Mouse (Mus musculus) kidney, adult 8-10 months (tissue): ENCODE data around the gene Pde10a.
"Not testable (repeated sequence)": the region's sequence is repeated elsewhere in the genome, so short reads cannot be mapped to it uniquely, and the experiment has no call there.

Source experiments
- DNase-seq, 2 experiments: peaks; one replicate each; pipeline ENCODE4 v3.0.0; 2022

Pde10a gene

DNA sequence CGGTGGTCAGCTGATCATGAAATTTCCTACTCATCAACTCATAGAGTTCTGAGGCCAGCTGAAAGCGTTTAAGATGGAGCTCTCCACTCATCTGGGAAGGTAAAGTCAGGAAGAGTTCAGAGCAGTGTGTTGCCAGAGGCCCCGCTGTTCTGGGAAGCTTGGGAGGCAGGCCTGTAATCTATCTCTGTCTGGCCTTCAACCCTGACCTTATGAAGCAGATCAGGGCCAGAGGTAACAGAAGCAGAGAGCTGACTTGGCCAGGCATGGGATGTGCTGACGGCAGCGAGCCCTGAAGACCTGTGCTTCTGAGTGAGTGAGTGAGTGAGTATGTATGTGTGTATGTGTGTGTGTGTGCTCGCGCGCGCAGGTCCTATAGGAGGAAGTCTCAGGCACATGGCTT lies 132.5 kb downstream of the Pde10a start:
- DNase-seq, result peak in 1 of 2 experiments; percentile 12

DNA sequence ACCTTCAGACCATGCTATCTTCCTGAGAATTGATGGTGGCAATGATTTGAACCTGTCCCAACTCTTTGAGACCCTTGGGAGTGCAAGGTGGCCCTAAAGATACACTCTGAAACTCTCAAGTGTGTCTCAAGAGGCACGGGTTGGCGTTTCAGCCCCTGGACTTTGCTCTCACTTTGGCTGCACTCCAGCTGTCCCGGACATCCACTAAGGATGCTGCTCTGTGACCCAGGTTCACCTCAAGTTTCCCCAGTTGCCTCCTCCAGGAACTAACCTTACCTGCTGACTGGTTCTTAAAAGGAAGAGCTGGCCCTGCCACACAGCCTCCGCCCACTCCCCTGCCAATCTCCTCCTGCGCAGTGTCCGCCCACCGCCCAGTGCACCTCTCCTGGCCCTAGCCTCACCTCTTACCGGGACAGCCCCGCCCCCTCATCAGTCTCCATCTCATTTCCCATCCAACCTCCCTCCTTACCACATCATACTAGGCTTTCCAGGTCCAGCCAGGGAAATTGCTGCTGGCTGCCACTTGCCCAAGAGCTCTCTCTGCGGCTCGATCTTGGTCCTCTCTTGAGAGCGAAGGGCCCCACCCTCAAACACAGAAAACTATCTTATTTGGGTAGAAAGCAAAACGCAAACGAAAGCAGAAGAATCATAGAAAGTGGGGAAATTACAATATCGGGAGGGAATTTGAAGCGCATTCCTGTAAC lies 133.7 kb downstream of the Pde10a start:
- DNase-seq, result peak; percentile 75 to 80

DNA sequence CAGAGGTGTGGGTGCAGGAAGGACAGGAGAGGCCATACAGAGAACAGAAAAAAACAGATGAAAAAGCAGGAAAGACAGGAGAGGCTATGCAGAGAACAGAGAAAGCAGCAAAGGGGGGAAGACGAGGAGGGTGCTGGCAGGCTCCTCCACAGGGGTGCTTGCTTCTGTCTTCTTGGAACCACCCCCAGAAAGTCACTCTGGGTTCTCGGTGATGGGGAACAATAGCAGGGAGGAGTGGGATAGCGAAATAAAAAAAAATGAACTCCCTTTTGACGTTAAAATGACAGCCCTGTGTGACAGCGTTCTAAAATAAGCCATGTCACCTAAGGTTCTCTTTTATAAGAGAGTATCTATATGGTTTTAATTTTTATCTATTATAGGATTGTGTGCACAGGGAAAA lies 141.7 kb downstream of the Pde10a start:
- no peak for DNase-seq

DNA sequence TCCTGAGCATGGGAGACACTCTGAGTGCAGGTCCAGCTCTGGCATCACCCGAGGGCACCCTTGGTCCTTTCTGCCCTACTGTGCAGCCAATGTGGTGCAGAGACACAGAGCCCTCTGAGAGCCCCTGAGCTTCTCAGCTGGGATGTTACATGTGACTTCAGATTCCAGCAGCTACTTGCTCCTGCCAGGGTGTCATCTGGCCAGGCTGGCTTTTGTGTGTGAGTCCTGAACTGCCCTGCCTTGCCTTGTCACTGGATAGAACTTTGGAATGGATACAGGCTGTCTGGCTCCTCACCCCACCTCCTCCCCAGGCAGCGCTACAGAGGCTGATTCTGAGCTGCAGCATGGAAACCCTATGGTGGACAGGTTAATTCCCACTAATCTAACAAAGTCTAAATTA lies 149.5 kb downstream of the Pde10a start:
- no peak for DNase-seq

DNA sequence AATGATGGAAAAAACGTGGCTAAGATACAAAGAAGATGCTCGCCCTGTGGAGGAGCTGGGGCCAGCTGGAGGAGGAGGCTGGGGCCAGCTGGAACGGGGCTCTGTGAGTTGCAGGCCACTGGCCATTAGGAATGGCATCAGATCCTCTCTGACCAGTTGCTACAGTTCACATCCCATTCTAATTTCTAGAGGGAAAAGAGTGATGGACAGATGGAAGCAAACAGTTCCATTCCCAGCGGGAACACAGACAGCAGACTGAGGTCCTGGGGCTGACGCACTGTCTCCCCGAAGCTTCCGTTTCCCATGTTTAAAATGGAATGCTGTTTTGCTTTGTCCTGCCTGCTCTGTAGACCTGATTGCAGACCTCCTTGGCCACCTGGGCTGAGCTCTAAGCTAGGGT lies 161.2 kb downstream of the Pde10a start:
- DNase-seq, result no peak

DNA sequence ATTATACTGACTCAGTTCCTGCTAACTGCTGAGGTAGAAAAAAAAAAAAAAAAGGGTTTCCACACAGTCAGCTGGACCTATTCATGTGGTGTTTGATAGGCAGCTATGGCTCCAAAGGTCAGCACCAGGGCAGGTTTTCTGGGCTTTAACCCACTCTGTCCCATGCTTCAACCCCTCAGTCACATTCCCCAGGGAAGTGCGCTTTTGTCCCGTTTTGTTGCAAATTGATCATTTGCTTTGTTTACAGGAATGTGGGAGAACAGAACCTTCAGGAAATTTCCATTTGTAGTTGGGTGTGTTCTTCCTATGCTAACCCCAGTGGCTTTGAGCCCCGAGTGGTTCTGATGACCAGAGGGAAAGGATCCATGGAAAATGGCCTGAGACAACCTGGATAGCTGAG lies 162.9 kb downstream of the Pde10a start:
- DNase-seq, result no peak

DNA sequence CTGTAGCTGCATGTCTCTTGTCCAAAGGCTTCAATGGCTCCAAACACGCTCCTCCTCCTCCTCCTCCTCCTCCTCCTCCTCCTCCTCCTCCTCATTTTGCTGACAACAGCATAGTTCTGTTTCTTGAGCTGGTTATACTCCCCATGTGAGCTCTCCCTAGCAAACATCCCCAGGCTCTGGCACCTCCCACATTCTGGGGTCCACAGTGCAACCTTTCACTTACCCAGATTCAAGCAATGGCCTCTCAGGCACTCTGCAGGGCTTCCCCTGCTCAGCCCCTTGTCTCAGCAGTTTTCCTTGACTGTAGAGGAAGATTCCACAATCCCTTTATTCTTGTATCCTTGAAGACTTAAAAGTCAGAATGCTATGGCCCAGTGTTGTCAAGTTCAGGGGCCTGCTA lies 173.1 kb downstream of the Pde10a start:
- peak; percentile 41 to 60 for DNase-seq

DNA sequence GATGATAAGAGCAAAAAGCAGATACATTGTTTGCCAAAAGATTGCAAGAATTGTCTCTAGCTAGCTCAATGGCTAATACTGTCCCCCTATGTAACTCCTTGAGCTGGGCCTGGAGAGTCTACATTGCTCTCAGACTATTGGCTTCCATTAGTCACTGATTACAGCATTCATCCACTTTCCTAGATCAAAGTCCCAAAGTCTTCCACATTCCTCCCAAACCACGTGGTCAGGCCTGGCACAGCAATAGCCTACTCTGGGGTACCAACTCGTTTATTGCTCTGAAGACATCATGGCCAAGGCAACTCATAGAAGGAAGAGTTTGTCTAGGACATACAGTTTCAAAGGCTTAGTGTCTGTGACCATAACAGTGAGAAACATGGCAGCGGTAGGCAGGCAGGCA lies 173.6 kb downstream of the Pde10a start:
- DNase-seq, result peak; percentile 81 to 84

DNA sequence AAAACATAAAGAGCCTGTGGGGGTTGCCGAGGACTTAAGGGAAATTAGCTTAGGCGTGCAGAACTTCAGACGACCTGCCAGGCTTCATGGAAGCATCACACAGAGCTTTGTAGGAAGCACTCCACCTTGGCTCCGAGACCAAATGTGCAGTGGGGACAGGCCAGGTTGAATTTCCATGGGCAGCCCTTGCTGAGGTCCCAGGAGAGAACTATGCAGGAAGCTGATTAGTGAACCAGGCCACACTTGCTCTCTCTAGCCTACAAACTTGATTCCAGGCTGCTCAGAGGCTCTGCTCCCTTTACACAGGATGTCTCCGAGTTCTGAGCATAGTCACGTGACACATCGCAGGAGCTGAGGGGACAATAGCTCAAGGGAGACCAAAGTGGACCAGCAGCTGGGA lies 175.9 kb downstream of the Pde10a start:
- DNase-seq, result no peak

DNA sequence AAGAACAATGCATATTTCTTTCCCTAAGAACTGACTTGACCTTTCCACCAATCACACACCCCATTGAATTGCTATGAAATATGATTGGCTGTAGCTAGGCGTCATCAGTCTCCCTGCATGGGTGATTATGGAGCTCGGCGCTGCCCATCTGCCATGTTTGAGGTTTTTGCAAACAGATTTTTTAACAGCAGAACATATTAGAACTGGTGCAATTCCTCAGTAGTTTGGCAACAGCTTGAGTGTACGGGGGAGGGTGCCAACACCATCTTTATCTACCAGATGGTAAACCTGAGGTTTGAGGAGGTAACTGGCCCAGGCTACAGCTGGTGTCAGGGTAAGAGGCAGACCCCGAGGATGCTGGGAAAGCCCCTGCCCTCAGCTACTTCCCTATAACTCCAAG lies 177.3 kb downstream of the Pde10a start:
- DNase-seq, result no peak

DNA sequence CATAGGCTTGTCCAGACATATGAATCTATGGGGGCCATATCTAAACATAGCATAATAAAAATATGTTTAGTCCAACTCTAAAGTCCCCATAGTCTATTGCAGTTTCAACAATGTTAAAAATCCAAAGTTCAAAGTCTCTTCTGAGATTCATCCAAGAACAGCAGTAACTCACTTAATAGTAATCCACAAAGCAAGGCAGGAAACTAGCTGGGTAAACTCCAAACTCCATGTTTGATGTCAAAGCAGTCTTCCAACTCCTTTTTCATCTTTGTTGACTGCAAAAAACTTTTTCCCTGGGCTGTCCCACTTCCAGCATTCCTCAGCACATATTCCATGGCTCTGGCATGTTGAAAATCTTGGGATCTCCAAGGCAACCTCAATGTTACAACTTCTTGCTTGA lies 182.8 kb downstream of the Pde10a start:
- peak in 1 of 2 experiments; percentile 9 for DNase-seq

DNA sequence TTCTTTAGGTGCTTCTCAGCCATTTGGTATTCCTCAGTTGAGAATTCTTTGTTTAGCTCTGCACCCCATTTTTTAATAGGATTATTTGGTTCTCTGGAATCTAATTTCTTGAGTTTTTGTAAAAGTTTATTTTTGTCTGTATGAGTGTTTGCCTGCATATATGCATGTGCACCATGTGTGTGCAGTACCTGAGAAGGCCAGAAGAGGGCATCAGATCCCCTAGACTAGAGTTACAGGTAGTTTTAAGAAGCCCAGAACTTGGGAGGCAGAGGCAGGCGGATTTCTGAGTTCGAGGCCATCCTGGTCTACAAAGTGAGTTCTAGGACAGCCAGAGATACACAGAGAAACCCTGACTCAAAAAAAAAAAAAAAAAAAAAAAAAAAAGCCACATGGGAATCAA lies 187.6 kb downstream of the Pde10a start:
- not testable (repeated sequence) for DNase-seq

DNA sequence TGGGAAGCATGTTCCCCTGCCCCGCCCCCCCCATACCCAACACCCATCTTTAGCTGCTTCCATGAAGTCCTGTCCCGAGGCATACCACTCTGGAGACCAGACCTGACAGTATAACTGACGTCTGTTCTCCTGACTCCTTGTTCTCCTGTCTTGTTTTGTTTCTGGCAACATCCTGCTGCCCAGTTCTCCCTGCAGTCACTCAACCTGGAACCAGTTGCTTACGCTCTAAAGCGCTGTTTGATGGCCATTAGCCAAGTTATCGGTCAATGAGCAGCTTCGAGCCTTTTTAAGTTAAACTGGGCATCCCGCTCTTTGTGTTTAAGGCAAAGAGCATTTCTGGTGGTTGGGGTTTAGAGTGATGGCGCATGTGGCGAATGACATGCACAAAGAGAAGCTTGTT lies 195.8 kb downstream of the Pde10a start:
- DNase-seq, result no peak

DNA sequence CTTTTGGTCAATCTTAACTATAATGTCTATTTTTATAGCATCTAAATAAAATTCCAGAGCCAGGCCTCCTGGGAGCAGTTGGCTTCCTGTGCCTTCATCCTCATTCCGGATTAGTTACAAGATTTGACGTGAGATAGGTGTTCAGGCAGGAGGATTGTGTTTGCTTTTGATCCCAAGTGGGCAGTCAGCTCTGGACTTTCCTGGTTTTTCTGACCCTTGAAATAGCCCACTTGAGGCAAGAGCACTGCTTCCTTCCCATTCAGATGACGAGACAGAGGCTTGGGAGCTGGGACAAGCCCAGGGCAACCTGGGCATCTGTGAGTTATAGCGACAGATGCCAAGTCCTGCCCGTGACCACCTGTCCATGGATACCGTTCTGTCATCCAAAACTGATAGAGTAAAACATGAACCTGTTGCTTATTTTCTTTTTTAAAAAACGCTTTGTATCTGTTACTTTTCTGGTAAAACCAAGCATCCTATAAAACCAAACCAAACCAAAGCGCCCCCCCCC lies 199.3 kb downstream of the Pde10a start:
- DNase-seq, result no peak

DNA sequence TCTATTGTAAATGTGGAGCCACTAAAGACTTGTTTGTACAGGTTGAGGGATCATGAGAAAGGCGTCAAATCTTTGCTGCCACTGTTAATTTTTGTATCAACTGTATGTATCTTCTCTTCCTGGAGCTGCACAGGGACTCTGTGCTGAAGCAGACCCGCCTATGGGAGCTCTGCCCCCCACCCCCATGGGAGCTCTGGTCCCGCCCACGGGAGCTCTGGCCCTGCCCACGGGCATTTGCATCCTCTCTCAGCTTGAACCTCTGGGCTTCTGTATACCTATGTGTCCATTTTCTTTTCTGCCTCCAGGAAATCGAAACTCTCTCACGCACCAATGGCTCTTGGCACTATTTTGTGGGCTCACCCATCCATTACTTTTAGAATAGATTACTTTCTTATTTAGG lies 203.5 kb downstream of the Pde10a start:
- DNase-seq, result no peak

DNA sequence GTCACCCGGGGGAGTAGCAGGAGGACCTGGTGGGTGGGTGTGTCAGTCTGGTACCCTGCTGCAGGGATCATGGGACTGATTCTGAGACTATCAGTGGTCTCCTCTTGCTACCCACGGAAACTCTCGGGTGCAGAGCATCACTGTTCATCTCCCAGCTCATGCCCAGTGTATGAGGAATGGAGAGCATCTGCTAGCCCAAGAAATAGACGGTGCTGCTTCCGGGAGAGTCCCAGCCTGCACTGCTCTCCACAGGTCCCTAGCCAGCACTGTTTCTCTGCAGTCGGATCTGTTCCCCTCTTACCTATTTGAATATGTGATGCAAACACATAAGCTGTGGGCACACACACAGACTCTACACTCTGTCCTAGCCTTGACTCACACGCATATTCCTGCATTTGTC lies 204.6 kb downstream of the Pde10a start:
- no peak for DNase-seq

DNA sequence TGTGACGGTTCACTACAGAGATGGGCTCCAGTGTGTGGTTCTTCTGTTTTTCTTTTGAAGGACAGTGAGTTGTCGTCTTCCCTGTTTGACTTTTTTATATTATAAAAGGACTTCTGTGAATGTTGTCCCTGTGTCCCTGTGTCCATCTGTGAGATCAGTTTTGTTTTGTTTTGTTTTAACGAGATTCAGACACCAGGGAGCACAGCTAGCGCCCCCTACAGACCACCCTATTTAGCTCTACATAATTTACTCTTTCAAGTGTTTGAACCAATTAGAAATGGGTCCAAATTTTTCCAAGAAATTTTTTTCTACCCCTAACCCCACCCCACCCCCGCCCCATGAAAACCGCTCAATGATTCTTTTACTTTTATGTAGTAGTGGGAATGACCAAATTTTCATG lies 205.9 kb downstream of the Pde10a start:
- DNase-seq, result no peak

DNA sequence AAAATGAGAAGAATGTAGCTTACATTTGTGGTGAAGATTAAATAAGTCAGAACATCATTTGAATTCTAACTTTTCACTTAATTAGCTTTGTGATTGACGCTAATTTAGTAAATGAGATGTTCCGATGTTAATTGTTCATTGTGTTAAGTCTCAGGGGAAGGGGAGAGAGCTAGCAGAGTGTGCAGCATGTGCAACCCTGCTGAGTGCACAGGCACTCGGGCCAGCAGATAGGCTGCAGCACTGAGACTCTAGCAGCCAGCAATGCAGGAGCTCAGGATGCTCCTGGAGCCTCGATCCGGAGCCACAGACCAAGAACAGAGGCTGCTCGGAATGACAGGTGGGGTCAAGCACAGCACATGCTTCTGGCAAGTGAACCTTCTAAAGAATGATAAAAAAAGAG lies 211.1 kb downstream of the Pde10a start:
- DNase-seq, result no peak

DNA sequence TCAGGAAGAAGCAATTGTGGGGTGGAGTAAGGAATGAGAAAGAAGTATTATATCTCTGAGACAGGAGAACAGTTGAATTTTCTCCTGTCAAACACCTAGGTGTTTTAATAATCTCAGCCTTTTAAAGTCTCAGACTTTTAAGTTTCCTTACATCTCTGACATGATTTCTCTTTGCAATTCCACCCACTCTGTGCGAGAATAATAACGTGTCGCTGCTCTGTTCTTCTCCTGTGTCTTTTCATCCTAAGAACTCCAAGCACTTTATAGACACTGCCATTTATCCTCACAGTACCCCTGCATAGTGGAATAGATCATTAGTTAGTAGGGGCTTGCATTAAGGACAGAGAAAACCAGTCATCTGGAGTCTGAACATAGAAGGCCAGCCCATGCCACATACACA lies 217.6 kb downstream of the Pde10a start:
- DNase-seq, result no peak

DNA sequence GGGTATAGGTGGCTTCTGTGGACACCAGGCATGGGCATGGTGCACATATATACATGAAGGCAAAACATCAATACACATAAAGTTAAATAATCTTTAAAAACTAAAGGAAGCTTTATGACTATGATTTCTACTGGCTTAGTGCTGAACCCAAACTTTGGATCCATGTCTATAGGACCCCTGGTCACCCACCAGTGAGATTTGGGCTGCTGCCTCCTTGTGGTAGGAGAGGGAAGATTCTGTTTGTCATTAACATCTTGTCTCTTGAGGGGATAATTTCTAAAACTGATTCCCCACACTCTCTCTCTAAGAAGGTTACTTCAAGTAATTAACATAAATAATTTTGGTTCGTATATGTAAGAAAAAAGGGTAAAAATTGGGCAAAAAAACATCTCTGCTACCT lies 220.2 kb downstream of the Pde10a start:
- no peak for DNase-seq

DNA sequence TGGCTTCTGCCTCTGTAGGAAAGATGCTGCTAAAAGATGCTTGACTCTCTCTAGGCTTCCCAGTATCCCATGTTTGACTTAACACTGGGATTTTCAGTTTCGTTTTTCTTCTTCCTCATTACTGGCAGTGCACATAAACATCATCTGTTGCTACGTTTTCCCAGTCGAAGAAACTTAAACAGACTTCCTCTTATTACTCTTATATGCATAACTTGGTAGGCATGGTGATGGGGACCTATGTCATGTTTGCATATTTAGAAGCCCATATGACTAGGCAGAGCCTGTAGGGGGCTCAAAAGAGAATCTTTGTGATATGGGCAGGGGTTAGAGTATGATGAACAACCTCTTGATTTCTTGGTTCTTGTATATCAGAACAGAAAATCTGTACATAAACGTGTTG lies 224.3 kb downstream of the Pde10a start:
- no peak for DNase-seq

DNA sequence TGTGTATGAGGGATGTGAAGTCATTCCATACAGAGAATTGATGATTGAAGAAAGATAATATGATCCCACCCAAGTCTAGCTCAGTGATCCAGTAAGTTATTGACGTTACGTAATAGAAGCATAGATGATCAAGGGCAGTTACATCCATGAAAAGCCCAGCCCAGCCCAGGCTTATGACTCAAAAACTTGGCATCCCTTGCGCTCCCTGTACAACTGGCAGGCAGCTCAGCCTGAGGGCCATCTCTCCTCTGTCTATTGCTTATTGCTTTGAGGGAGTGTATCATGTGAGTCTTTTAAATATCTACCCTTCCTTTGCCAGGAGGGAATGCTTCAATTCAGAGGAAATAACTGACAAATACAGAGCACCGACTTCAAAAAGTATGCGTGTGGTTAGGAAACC lies 232.4 kb downstream of the Pde10a start:
- no peak for DNase-seq

DNA sequence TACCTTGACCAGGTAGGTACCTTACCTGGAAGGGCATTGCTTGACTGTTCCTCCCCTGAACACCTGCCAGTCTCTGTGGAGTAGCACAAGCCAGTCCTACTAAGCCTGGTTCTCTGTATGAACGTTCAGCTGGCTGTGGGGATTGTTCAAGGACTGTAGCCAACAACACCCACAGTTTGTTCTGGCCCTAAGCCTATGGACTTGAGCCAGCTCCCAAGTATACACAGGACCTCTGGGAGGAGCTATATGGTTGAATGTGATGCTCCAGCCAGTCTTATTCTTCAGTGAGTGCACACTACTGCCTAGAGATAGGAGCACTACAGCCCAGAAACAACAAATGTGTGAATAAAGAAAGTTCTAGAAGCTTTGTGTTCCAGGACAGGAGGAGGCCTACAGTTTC lies 238.1 kb downstream of the Pde10a start:
- no peak for DNase-seq

DNA sequence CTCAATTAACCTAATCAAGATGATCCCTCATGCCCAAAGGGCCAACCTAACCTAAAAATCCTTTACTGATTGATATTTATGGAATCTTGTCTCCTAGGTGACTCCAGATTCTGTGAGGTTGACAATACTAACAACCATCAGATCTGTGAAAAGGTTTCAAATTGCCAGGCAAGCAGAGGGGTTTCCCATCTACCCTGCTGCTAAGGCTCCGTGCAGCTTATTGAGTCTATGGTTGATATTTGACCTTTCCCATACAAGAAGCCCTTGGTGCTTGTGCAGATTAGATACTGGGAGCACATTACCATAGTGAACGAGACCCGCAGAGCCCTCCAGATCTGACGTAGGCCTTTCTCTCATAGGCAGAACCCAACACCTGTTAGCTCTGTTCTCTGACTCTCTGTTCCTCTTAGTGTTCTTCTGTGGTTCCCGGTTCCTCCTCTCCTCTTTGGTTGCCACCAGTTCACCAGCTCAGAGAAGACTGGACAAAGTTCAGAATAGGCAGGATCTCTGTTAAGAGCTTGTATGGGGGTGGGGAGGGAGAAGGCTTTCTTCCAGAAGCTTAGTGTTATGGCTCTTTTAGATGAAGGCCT lies 240.9 kb downstream of the Pde10a start:
- no peak for DNase-seq

DNA sequence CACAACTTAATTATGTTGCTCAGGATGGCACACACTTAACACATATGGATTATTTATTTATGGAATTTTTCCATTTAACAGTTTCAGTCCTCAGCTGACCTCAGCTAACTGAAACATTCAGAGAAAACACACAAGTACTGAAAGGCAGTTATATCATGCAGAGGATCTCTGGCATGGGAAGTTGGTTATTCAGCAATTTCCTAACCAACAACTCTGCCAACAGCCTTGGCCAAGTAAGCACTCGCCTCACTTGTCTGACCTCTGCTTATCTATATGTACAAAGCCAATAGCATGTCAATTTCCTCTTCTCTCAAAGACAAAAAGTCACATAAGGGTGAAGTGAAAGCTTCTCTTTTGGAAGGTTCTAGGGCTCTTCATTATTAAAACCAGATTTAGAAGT lies 244.0 kb downstream of the Pde10a start:
- DNase-seq, result no peak
